Mouse (Mus musculus): ENCODE measurements at regions not wholly inside any gene's neighbourhood (a gene's known extent, or its start where the extent isn't known, plus 50 kb on each side); places are given as distances from the start of the nearest gene placed in this dataset.

DNA sequence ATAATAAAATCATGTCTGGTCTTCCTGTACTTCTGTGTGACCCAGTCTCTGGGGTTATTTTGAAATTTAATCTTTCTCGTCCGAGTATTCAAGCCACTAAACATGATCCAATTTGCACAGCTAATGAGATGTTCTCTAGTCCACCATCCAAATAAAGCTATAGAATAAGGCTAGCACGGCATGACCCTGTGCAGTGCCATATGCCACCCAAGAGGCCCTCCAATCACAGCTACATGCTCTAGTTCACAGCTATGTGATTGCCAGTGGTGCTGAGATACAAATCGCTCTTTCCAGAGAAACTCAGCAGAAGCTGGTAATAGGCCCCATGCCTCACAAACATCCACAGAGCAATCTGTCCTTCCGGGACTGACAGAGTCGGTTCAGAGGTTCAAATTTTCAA lies 426.3 kb downstream of the Ipo11 start:
- WGBS = 81% methylated on average over 6 of the region's 6 CpGs
- Histone ChIP-seq H3K36me3 (ENCODE audit: control insufficient read depth, insufficient read depth, low read length) (no peaks in the 10 kb centered on the region), H3K4me1 (replicated peaks; ENCODE audit: control insufficient read depth, insufficient read depth, low read length) (no peaks in the 10 kb centered on the region), H3K27me3 (replicated peaks; ENCODE audit: control insufficient read depth, insufficient read depth, low read length) (no peaks in the 10 kb centered on the region), H3K4me3 (ENCODE audit: low read depth, low read length) (no peak overlapping the region), H3K4me2 (ENCODE audit: low read length) (no peak overlapping the region), H3K27ac (ENCODE audit: low read depth) (no peak overlapping the region), H3K9me3 (ENCODE audit: control insufficient read depth, low read length) (no peaks in the 10 kb centered on the region), H3K9ac (ENCODE audit: low read length) (no peak overlapping the region)
- ATAC-seq (replicated peaks; ENCODE audit: low FRiP score, low TSS enrichment, low read depth) (no peak), DNase-seq (ENCODE audit: low spot score) (no peak)

DNA sequence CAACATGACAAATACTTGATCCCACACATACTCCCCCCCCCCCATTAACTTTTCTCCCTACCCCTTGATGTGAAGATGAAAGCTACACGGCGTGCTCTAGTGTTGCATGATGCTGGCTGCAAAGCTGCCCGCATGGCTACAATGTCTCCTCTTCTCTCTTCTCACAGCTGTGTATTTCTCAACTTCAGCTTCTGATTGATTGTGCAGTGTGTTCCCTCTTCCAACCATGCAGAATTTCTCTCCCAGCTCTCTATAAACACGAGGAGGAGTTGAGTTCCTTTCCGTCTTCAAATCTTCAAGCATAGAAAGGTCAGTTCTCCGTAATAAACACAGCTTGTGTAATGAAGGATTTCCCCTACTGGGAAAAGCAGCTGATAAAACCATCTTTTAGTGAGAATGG lies 435.5 kb downstream of the Ipo11 start:
- H3K4me3 ChIP-seq (ENCODE audit: low read depth, low read length) = no peak overlapping the region
- DNase-seq (ENCODE audit: low spot score) (no peak), ATAC-seq (replicated peaks; ENCODE audit: low FRiP score, low TSS enrichment, low read depth) (peak; percentile 70; the same call in 1 of the 2 replicates)
- no peaks in the 10 kb centered on the region for H3K27me3 ChIP-seq (replicated peaks; ENCODE audit: control insufficient read depth, insufficient read depth, low read length)
- WGBS = 32% methylated on average over 6 of the region's 6 CpGs
- H3K36me3 ChIP-seq (ENCODE audit: control insufficient read depth, insufficient read depth, low read length) = no peaks in the 10 kb centered on the region
- no peak overlapping the region for H3K4me2 ChIP-seq (ENCODE audit: low read length)
- no peak overlapping the region for H3K9ac ChIP-seq (ENCODE audit: low read length)
- no peak overlapping the region for H3K27ac ChIP-seq (ENCODE audit: low read depth)
- H3K9me3 ChIP-seq (ENCODE audit: control insufficient read depth, low read length) = no peaks in the 10 kb centered on the region
- no peaks in the 10 kb centered on the region for H3K4me1 ChIP-seq (replicated peaks; ENCODE audit: control insufficient read depth, insufficient read depth, low read length)

DNA sequence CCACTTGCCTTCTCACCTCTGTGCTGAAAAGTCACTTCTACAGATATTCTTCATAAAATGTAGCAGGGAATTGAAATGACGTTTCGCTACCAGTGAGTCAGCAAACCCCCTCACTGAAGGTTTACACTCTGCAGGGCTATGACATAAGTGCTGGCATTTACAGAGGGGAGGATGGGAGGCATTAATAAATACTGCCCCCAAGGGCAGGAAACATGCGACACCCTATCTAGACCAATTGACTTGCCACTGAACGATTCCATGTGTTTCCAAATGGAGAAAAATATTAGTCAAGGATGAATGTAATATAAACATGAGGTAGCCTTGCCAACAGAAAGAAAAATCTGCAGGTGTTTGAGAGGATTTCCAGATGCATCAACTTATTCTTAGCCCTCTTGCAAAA lies 465.5 kb downstream of the Ipo11 start:
- Histone ChIP-seq H3K9ac (ENCODE audit: low read length) (no peak overlapping the region), H3K36me3 (ENCODE audit: control insufficient read depth, insufficient read depth, low read length) (no peaks in the 10 kb centered on the region), H3K27me3 (replicated peaks; ENCODE audit: control insufficient read depth, insufficient read depth, low read length) (no peaks in the 10 kb centered on the region), H3K4me1 (replicated peaks; ENCODE audit: control insufficient read depth, insufficient read depth, low read length) (no peaks in the 10 kb centered on the region), H3K4me3 (ENCODE audit: low read depth, low read length) (no peak overlapping the region), H3K4me2 (ENCODE audit: low read length) (no peak overlapping the region), H3K27ac (ENCODE audit: low read depth) (no peak overlapping the region), H3K9me3 (ENCODE audit: control insufficient read depth, low read length) (no peaks in the 10 kb centered on the region)
- DNase-seq (ENCODE audit: low spot score) = no peak
- 30% methylated on average over 4 of the region's 4 CpGs for WGBS
- ATAC-seq (replicated peaks; ENCODE audit: low FRiP score, low TSS enrichment, low read depth) = no peak

DNA sequence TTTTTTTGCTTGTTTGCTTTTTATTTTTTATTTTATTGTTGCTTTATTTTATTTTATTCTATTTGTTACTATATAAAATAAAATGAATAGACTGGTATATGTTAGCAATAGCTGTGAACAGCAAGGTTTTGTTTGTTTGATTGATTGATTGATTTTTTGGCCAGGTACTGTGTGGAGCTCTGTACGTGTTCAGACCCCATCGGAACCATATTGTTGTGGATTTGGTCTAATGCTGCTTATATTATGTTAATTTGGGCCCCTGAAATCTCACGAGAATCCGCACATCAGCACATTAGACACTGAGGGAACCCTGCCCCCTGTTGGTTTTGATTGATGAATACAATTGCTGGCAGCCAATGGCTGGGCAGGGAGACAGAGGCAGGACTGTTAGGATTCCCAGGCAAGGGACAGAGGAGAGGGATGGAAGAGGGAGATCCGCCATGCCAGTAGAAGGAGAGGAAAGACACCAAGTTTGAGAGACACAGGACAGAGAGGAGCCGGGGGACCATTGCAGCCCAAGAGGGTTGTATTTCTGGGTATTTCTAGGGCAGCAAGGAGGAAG lies 482.3 kb downstream of the Ipo11 start:
- no peak overlapping the region for H3K9ac ChIP-seq (ENCODE audit: low read length)
- H3K27me3 ChIP-seq (replicated peaks; ENCODE audit: control insufficient read depth, insufficient read depth, low read length) = no peaks in the 10 kb centered on the region
- H3K4me1 ChIP-seq (replicated peaks; ENCODE audit: control insufficient read depth, insufficient read depth, low read length) = no peaks in the 10 kb centered on the region
- no peak overlapping the region for H3K4me2 ChIP-seq (ENCODE audit: low read length)
- H3K9me3 ChIP-seq (ENCODE audit: control insufficient read depth, low read length) = no peaks in the 10 kb centered on the region
- 87% methylated on average over 6 of the region's 6 CpGs for WGBS
- DNase-seq (ENCODE audit: low spot score) (no peak), ATAC-seq (replicated peaks; ENCODE audit: low FRiP score, low TSS enrichment, low read depth) (no peak)
- no peak overlapping the region for H3K4me3 ChIP-seq (ENCODE audit: low read depth, low read length)
- no peaks in the 10 kb centered on the region for H3K36me3 ChIP-seq (ENCODE audit: control insufficient read depth, insufficient read depth, low read length)
- H3K27ac ChIP-seq (ENCODE audit: low read depth) = no peak overlapping the region

DNA sequence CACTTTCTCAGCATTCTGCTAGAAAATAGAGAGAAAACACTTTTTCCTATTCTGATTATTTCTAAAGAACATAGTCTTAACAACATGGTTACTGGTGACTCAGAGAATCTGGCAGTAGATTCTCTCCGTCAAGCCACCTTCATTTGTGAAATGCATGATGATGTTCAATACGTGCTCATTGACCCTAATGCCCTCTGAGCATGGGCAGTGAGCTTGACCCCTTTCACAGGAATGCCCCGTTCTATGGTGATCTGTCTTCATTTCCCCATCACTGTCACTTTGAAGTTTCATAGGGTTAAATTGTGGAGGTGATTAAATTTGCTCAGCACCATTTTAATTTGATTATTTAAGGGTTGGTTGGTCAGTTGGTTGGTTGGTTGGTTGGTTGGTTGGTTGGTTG lies 504.6 kb downstream of the Ipo11 start:
- no peaks in the 10 kb centered on the region for H3K9me3 ChIP-seq (ENCODE audit: control insufficient read depth, low read length)
- no peaks in the 10 kb centered on the region for H3K36me3 ChIP-seq (ENCODE audit: control insufficient read depth, insufficient read depth, low read length)
- H3K27me3 ChIP-seq (replicated peaks; ENCODE audit: control insufficient read depth, insufficient read depth, low read length) = no peaks in the 10 kb centered on the region
- no peak overlapping the region for H3K4me2 ChIP-seq (ENCODE audit: low read length)
- H3K27ac ChIP-seq (ENCODE audit: low read depth) = no peak overlapping the region
- H3K4me3 ChIP-seq (ENCODE audit: low read depth, low read length) = no peak overlapping the region
- 54% methylated on average over 3 of the region's 3 CpGs for WGBS
- DNase-seq (ENCODE audit: low spot score) (no peak), ATAC-seq (replicated peaks; ENCODE audit: low FRiP score, low TSS enrichment, low read depth) (no peak)
- H3K4me1 ChIP-seq (replicated peaks; ENCODE audit: control insufficient read depth, insufficient read depth, low read length) = no peaks in the 10 kb centered on the region
- H3K9ac ChIP-seq (ENCODE audit: low read length) = no peak overlapping the region

DNA sequence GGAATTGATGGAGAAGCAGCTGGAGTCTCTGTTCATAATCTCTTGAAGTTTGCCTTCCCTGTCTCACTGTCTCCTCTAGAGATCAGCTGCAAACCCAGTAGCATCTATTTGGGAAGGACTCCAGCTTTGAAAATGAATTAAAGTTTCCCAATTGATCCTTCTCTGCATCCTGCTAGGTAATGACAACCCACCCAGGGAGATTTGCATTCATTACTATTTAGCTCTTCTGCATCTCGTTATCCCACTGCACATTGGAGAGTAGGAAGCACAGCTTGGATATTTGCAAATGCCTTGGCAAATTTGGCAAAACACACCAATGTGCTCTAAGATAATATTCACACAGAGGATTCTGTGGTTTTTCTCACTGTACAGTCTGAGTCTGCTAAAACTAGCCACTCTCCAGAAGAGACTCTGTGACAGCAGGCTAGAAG lies 530.1 kb downstream of the Ipo11 start:
- ATAC-seq (replicated peaks; ENCODE audit: low FRiP score, low TSS enrichment, low read depth) (no peak), DNase-seq (ENCODE audit: low spot score) (no peak)
- Histone ChIP-seq H3K36me3 (ENCODE audit: control insufficient read depth, insufficient read depth, low read length) (no peaks in the 10 kb centered on the region), H3K9me3 (ENCODE audit: control insufficient read depth, low read length) (no peaks in the 10 kb centered on the region), H3K4me2 (ENCODE audit: low read length) (no peak overlapping the region), H3K9ac (ENCODE audit: low read length) (no peak overlapping the region), H3K27ac (ENCODE audit: low read depth) (no peak overlapping the region), H3K4me1 (replicated peaks; ENCODE audit: control insufficient read depth, insufficient read depth, low read length) (no peaks in the 10 kb centered on the region), H3K4me3 (ENCODE audit: low read depth, low read length) (no peak overlapping the region), H3K27me3 (replicated peaks; ENCODE audit: control insufficient read depth, insufficient read depth, low read length) (no peaks in the 10 kb centered on the region)
- 57% methylated on average over 1 of the region's 1 CpGs for WGBS

DNA sequence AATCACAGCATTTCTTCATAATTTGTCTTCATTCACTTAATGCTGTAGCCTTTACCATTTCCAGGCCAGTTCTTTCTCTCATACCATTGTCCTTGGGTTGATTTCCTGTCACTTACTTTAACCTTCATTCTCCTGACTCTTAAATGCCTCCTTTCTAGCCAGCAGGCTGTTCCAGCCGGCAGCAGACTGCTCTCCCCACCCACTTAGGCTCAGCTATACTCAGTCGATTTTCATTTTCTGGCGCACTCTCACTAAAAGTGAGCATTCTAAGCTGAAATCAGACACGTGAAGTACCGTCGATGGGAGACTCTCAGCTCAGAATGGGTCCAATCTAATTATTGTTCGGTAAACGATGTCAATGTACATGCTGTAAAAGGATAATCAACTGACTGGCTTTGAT lies 544.1 kb downstream of the Ipo11 start:
- 80% methylated on average over 8 of the region's 8 CpGs for WGBS
- no peak for DNase-seq (ENCODE audit: low spot score)
- ATAC-seq (replicated peaks; ENCODE audit: low FRiP score, low TSS enrichment, low read depth) = no peak

DNA sequence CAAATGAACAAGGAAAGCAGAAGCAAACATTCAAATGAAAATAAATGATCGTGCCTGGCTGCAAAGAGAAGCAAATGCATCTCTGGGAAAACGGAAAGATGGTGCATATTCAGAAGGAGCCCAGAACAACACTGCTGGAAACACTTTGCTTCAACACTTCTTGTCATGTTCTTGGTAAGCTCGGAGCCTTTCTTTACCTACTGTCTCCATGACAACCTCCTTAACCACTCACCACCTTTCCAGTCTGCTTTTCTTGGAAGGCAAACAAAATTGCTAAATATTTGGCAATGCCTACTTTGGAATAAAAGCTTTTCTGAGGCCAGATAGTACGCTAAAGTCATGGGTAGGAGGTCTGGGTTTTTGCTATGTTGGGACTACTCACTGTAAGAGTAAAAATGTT lies 548.1 kb downstream of the Ipo11 start:
- H3K27me3 ChIP-seq (replicated peaks; ENCODE audit: control insufficient read depth, insufficient read depth, low read length) = no peaks in the 10 kb centered on the region
- no peaks in the 10 kb centered on the region for H3K4me1 ChIP-seq (replicated peaks; ENCODE audit: control insufficient read depth, insufficient read depth, low read length)
- no peaks in the 10 kb centered on the region for H3K9me3 ChIP-seq (ENCODE audit: control insufficient read depth, low read length)
- no peak overlapping the region for H3K4me3 ChIP-seq (ENCODE audit: low read depth, low read length)
- no peaks in the 10 kb centered on the region for H3K36me3 ChIP-seq (ENCODE audit: control insufficient read depth, insufficient read depth, low read length)
- DNase-seq (ENCODE audit: low spot score) (no peak), ATAC-seq (replicated peaks; ENCODE audit: low FRiP score, low TSS enrichment, low read depth) (no peak)
- H3K9ac ChIP-seq (ENCODE audit: low read length) = no peak overlapping the region
- 68% methylated on average over 4 of the region's 4 CpGs for WGBS
- no peak overlapping the region for H3K4me2 ChIP-seq (ENCODE audit: low read length)
- no peak overlapping the region for H3K27ac ChIP-seq (ENCODE audit: low read depth)

More for the DNA sequence above, 544.1 kb downstream of the Ipo11 start:
- no peaks in the 10 kb centered on the region for H3K36me3 ChIP-seq (ENCODE audit: control insufficient read depth, insufficient read depth, low read length)
- H3K27me3 ChIP-seq (replicated peaks; ENCODE audit: control insufficient read depth, insufficient read depth, low read length) = no peaks in the 10 kb centered on the region
- H3K4me2 ChIP-seq (ENCODE audit: low read length) = no peak overlapping the region
- no peak overlapping the region for H3K4me3 ChIP-seq (ENCODE audit: low read depth, low read length)
- H3K9me3 ChIP-seq (ENCODE audit: control insufficient read depth, low read length) = no peaks in the 10 kb centered on the region
- no peaks in the 10 kb centered on the region for H3K4me1 ChIP-seq (replicated peaks; ENCODE audit: control insufficient read depth, insufficient read depth, low read length)
- H3K9ac ChIP-seq (ENCODE audit: low read length) = no peak overlapping the region
- H3K27ac ChIP-seq (ENCODE audit: low read depth) = no peak overlapping the region

DNA sequence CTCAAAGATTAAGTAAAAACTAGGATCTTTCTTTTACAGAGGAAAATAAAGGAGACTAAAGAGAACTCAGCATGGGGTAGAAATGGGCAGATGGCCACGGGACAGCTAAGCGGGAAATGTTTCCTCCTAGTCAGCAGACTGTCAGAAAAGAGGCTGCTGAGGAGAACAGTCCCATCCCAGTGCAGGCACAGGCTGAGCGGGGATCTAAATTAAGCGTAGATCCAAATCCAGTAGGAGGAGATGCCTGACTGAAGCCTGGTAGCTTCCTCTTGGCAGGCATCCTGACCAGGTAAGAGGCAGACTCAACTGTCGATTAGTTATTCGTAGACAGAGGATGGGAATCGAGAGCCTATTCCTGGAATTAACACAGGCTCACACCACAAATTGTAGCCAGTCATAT lies 569.2 kb downstream of the Ipo11 start:
- WGBS = 87% methylated on average over 7 of the region's 7 CpGs
- no peaks in the 10 kb centered on the region for H3K9me3 ChIP-seq (ENCODE audit: control insufficient read depth, low read length)
- H3K9ac ChIP-seq (ENCODE audit: low read length) = no peak overlapping the region
- DNase-seq (ENCODE audit: low spot score) (no peak), ATAC-seq (replicated peaks; ENCODE audit: low FRiP score, low TSS enrichment, low read depth) (no peak)
- H3K27ac ChIP-seq (ENCODE audit: low read depth) = no peak overlapping the region
- no peak overlapping the region for H3K4me3 ChIP-seq (ENCODE audit: low read depth, low read length)
- H3K4me1 ChIP-seq (replicated peaks; ENCODE audit: control insufficient read depth, insufficient read depth, low read length) = no peaks in the 10 kb centered on the region
- H3K36me3 ChIP-seq (ENCODE audit: control insufficient read depth, insufficient read depth, low read length) = no peaks in the 10 kb centered on the region
- no peaks in the 10 kb centered on the region for H3K27me3 ChIP-seq (replicated peaks; ENCODE audit: control insufficient read depth, insufficient read depth, low read length)
- H3K4me2 ChIP-seq (ENCODE audit: low read length) = no peak overlapping the region
